Mouse (Mus musculus) midbrain, embryonic 11.5 days (tissue): ENCODE data around the gene Ccdc50. TPM values are rescaled to one million over a fixed set of nuclear protein-coding genes. Genes with fewer than 3 reads are reported as not detected.

Source experiments
- ATAC-seq: fragments of 200-750 bp; cut with Nextera tagmentation; 2 replicates; pipeline ENCODE4 v1.8.0; 2017; ENCODE audit warnings: moderate TSS enrichment, moderate library complexity; ENCODE audit not compliant: low FRiP score
- DNase-seq: peaks from one replicate; pipeline ENCODE4 v3.0.0; 2015; ENCODE audit warnings: low spot score; ENCODE audit errors: missing footprints
- H3K27ac ChIP-seq: fragments of 300-500 bp; sonication (generic); 2 replicates; pipeline ENCODE4 v1.5.1; 2014; ENCODE audit warnings: low read depth, low read length
- H3K27me3 ChIP-seq: fragments of 300-500 bp; sonication (generic); 2 replicates; pipeline ENCODE4 v1.6.1; 2014; ENCODE audit warnings: mild to moderate bottlenecking, low read length, moderate library complexity, mixed read lengths; ENCODE audit not compliant: control insufficient read depth, insufficient read depth
- H3K36me3 ChIP-seq: fragments of 300-500 bp; sonication (generic); 2 replicates; pipeline ENCODE4 v1.6.1; 2014; ENCODE audit warnings: mild to moderate bottlenecking, low read length, moderate library complexity, mixed read lengths; ENCODE audit not compliant: control insufficient read depth, insufficient read depth
- H3K4me1 ChIP-seq: fragments of 300-500 bp; sonication (generic); 2 replicates; pipeline ENCODE4 v1.6.1; 2014; ENCODE audit warnings: low read length; ENCODE audit not compliant: control insufficient read depth, insufficient read depth
- H3K4me2 ChIP-seq: fragments of 300-500 bp; sonication (generic); 2 replicates; pipeline ENCODE4 v1.6.1; 2014; ENCODE audit warnings: mild to moderate bottlenecking, moderate library complexity
- H3K4me3 ChIP-seq: fragments of 300-500 bp; sonication (generic); 2 replicates; pipeline ENCODE4 v1.5.1; 2014; ENCODE audit warnings: low read depth, low read length
- H3K9ac ChIP-seq: fragments of 300-500 bp; sonication (generic); 2 replicates; pipeline ENCODE4 v1.6.1; 2014; ENCODE audit warnings: low read length
- H3K9me3 ChIP-seq: fragments of 300-500 bp; sonication (generic); 2 replicates; pipeline ENCODE4 v1.6.1; 2016; ENCODE audit warnings: low read length; ENCODE audit not compliant: control insufficient read depth
- WGBS: fragments of 180-500 bp; shearing (Covaris S2); extraction: QIAGEN DNeasy Blood & Tissue Kit; methylation state at CpG from one replicate; pipeline ENCODE4 v1.1.7; 2014; 5-methylcytosine and 5-hydroxymethylcytosine counted together
- polyA plus RNA-seq: library from polyadenylated mRNA; unstranded; fragments of >200 nt; fragmentation: Nextera tagmentation; extraction: Ambion mirVana; gene quantifications from 2 replicates; pipeline ENCODE4 v1.2.1, GENCODE M21; 2014

Ccdc50 gene
- polyA plus RNA-seq, 1 experiment from 2014 or later: 74.9 TPM

DNA sequence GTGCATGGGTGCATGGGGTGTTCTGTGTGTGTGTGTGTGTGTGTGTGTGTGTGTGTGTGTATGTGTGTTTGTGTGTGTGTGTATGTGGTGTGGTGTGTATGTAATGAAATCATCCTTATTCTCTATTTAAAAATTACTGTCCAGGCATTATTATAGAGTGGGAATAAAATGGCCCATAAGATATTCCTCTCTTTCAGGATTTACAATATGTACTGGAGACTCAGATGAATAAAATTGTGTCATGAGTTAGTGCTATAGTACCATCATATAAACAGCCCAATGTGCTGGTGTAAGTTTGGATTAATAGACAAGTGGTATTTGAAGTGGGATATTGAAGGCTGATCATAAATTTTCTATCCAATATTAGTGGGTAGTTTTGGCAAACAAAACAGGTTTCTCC lies 15.4 kb downstream of the Ccdc50 start:
- no peak for ATAC-seq
- no peaks in the 10 kb centered on the region for H3K9me3 ChIP-seq
- no peak overlapping the region for H3K9ac ChIP-seq
- H3K4me1 ChIP-seq: no peaks in the 10 kb centered on the region
- H3K4me3 ChIP-seq: no peak overlapping the region
- no peaks in the 10 kb centered on the region for H3K27me3 ChIP-seq
- H3K27ac ChIP-seq: no peak overlapping the region
- H3K4me2 ChIP-seq: no peak overlapping the region
- DNase-seq: no peak
- H3K36me3 ChIP-seq: 0 out of 2 replicates have a peak, but pooled peaks cover 3% of the 10 kb centered on the region

DNA sequence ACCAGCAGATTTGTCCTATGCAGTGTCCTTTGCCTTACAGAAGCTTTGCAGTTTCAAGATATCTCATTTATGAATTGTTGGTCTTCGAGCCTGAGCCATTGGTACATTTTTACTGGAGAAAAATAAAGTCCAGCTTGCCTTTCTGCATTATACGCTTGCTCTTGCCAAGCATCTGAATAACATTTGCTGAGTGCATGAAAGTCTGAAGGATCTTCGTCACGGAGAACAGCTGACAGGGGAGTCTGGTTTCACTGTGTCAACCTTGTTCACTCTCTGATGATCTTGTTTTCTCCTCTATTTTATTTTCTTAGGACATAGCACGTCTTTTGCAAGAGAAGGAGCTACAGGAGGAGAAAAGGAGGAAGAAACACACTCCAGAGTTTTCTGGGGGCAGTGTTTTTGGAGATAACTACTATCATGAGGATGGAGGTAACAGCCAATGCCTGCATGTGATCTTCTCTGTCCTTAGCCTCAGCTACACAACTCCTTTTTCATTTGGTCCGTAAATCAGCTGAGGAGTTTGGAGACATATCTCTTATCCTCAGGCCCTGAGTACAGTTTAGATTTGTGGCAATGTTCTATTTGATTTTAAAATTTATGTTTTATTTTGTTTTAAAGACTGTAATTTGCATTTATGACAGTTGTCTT lies 28.4 kb downstream of the Ccdc50 start:
- peaks cover 19% of the 10 kb centered on the region for H3K36me3 ChIP-seq
- H3K4me2 ChIP-seq: no peak overlapping the region
- H3K27ac ChIP-seq: no peak overlapping the region
- 96% methylated on average over 6 of the region's 6 CpGs for WGBS
- ATAC-seq (no peak), DNase-seq (peak; percentile 59)
- no peak overlapping the region for H3K9ac ChIP-seq
- H3K9me3 ChIP-seq: no peaks in the 10 kb centered on the region; the same call in 1 of the 2 replicates
- no peak overlapping the region for H3K4me3 ChIP-seq
- H3K4me1 ChIP-seq: no peaks in the 10 kb centered on the region
- no peaks in the 10 kb centered on the region for H3K27me3 ChIP-seq

DNA sequence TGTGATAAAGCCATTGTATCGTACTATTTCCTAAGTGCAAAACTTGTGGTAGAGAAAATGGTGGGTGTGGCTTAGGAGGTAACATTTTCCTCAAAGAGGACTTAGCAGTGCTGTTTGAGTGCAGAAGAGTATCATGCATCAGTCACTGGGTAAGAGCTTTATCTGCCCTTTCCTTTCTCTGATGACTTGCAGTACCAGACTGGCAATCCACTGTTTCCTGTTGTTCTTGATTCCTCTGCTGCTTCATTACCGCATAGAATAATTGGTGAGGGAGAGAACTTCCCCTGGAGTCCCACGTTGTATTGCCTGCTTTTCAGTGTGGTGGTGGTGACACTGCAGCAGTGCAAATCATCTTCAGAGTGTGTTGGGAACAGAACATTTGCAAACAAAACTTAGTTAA lies 29.0 kb downstream of the Ccdc50 start:
- ATAC-seq (no peak), DNase-seq (peak; percentile 69)
- Histone ChIP-seq H3K9me3 (no peaks in the 10 kb centered on the region; the same call in 1 of the 2 replicates), H3K27ac (no peak overlapping the region), H3K9ac (no peak overlapping the region), H3K4me3 (no peak overlapping the region), H3K4me2 (no peak overlapping the region), H3K27me3 (no peaks in the 10 kb centered on the region), H3K4me1 (no peaks in the 10 kb centered on the region), H3K36me3 (peaks cover 25% of the 10 kb centered on the region)
- 93% methylated on average over 3 of the region's 3 CpGs for WGBS

DNA sequence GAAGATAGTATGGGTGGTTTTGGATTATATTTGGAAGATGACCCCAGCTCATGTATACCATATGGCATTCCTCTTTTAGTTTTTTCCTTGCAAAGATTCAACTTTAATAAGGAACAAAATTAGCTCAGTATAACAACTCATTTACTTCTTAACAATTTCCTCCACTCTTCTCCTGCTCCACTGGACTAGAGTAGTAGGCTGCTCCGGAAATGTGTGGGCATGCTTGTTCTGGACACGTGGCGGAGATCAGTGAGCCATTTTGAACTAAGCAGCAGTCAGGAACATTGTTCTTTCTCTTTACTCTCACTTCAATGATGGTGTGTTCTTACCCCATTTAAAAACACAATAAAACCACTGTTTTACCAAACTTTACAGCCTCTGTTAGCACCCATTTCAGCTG lies 32.3 kb downstream of the Ccdc50 start:
- WGBS: 99% methylated on average over 3 of the region's 3 CpGs

DNA sequence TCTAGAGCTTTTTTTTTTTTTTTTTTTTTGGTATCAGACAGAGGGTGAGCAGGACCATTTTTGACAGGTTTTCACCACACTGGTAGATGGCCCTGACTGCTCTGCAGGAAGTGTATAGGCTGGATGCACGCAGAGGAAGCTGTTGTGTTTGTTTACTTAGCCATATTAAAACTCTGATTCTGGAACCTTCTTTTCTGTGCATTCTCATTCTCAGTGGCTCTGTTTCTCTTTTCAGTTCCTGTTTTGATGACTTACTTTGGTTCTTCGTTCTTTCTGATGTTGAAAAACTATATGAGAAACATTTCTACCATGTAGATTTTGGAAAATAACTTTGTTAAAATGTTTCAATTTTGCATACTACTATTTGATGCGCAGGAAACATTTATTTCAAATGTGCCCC lies 46.4 kb downstream of the Ccdc50 start:
- Histone ChIP-seq H3K9me3 (no peaks in the 10 kb centered on the region), H3K27me3 (no peaks in the 10 kb centered on the region), H3K4me1 (no peaks in the 10 kb centered on the region), H3K9ac (no peak overlapping the region), H3K36me3 (no peaks in the 10 kb centered on the region; the same call in 1 of the 2 replicates), H3K4me3 (no peak overlapping the region), H3K4me2 (no peak overlapping the region), H3K27ac (no peak overlapping the region)
- no peak for ATAC-seq
- DNase-seq: no peak
- WGBS: 88% methylated on average over 3 of the region's 3 CpGs

More for the DNA sequence above, 32.3 kb downstream of the Ccdc50 start:
- H3K9me3 ChIP-seq: no peaks in the 10 kb centered on the region; the same call in 1 of the 2 replicates
- H3K27me3 ChIP-seq: no peaks in the 10 kb centered on the region
- DNase-seq: no peak
- no peaks in the 10 kb centered on the region for H3K4me1 ChIP-seq
- no peak for ATAC-seq
- H3K9ac ChIP-seq: no peak overlapping the region
- no peak overlapping the region for H3K27ac ChIP-seq
- H3K4me3 ChIP-seq: no peak overlapping the region
- H3K4me2 ChIP-seq: no peak overlapping the region
- H3K36me3 ChIP-seq: peaks cover 21% of the 10 kb centered on the region

DNA sequence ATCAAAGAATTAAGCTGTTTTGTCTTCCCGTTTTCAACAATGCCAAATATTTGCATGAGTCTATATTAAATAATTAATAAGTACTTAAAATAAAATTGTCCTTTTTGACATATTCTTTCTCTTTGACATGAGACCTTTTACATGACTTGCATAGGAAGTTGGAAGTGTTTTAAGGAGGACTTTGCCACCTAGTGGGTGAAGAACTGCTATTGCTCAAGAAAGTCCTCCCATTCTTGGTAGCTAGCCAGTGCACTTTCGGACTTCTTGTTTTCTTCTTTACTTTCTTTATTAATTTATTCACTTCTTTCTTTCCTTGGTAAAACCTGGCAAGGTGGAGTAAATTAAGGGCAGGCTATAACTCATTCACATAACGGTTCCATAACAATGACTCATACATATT lies 55.3 kb downstream of the Ccdc50 start:
- no peaks in the 10 kb centered on the region for H3K27me3 ChIP-seq
- no peak overlapping the region for H3K27ac ChIP-seq
- H3K9me3 ChIP-seq: no peaks in the 10 kb centered on the region
- H3K36me3 ChIP-seq: peaks cover 6% of the 10 kb centered on the region; the same call in 1 of the 2 replicates
- H3K9ac ChIP-seq: no peak overlapping the region
- H3K4me3 ChIP-seq: no peak overlapping the region
- no peak for ATAC-seq
- DNase-seq: no peak
- no peak overlapping the region for H3K4me2 ChIP-seq
- no peaks in the 10 kb centered on the region for H3K4me1 ChIP-seq
- WGBS: 91% methylated on average over 3 of the region's 3 CpGs

DNA sequence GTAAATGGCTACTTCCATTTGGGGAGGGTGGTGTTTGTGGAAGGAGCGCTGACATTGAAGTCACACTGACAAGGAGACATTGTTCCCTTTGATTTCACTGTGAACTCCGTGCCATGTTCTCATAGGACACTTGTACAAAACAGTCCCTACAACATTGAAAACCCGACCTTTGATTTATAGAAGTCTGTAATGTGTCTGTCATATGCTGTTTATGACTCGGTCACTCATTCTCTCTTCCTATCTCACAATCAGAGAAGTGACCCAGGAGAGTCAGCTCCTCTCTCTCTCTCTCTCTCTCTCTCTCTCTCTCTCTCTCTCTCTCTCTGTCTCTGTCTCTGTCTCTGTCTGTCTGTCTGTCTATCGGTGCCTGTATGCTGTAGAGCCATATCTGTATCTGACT lies 60.7 kb downstream of the Ccdc50 start:
- ATAC-seq (no peak), DNase-seq (no peak)
- 89% methylated on average over 5 of the region's 5 CpGs for WGBS
- Histone ChIP-seq H3K4me2 (no peak overlapping the region), H3K27me3 (no peaks in the 10 kb centered on the region), H3K9ac (no peak overlapping the region), H3K27ac (no peak overlapping the region), H3K4me3 (no peak overlapping the region), H3K36me3 (peaks cover 6% of the 10 kb centered on the region; the same call in 1 of the 2 replicates), H3K4me1 (no peaks in the 10 kb centered on the region), H3K9me3 (no peaks in the 10 kb centered on the region)

DNA sequence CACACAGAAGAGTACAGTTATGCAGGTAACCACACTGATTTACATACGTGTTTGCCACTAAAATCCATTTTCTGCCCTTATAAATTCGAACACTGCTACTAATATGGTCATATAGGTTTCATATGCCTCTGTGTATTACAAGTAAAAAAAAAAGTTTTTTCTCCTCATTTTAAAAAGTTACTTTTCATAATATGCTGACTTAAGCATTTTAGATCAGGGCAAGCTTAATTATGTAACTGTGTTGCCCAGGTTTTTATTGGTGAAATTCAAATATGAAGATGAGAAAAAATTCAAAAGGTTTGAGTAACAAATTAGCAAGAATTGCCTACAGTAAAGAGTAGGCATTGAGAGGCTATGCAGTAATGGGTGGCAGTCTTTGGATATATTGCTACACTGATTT lies 62.0 kb downstream of the Ccdc50 start:
- WGBS: 97% methylated on average over 2 of the region's 2 CpGs
- no peak for ATAC-seq
- Histone ChIP-seq H3K9me3 (no peaks in the 10 kb centered on the region), H3K4me3 (no peak overlapping the region), H3K4me2 (no peak overlapping the region), H3K4me1 (no peaks in the 10 kb centered on the region), H3K9ac (no peak overlapping the region), H3K27ac (no peak overlapping the region), H3K36me3 (peaks cover 6% of the 10 kb centered on the region; the same call in 1 of the 2 replicates), H3K27me3 (no peaks in the 10 kb centered on the region)
- no peak for DNase-seq

DNA sequence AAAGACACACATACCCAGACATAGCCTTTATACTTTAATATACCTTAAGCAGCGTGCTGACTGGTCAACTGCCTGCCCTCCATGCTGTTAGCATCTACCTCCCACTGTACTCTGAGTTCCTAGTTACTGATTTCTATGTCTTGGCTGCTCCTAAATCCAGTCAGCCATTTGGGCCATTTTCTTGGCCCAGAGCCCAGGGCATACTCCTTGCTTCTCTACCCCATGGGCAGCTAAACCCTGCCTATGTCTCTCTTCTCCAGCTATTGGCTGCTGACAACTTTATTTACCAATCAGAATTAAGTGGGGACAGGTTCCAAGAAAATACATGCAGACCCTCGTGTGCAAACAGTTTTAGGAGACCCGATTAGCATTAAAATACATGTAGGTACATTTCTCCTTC lies 64.7 kb downstream of the Ccdc50 start:
- Histone ChIP-seq H3K9me3 (no peaks in the 10 kb centered on the region), H3K27ac (no peak overlapping the region), H3K4me2 (no peak overlapping the region), H3K36me3 (no peaks in the 10 kb centered on the region), H3K9ac (no peak overlapping the region), H3K4me3 (no peak overlapping the region), H3K4me1 (no peaks in the 10 kb centered on the region), H3K27me3 (no peaks in the 10 kb centered on the region)
- 0 out of 2 replicates have a peak, but pooled peaks have one; percentile 14 for ATAC-seq
- WGBS: 74% methylated on average over 3 of the region's 3 CpGs
- no peak for DNase-seq
